In genomic region chr1:134073061-134073564, GRCm38 (mm10) we compare ENCODE assay signal across 11 mouse cellular contexts. TPM values are rescaled to one million over a fixed set of nuclear protein-coding genes. Genes with fewer than 3 reads are reported as not detected.
DNase-seq lines count a peak whose midpoint lies in the region; ATAC-seq and TF ChIP-seq lines count a peak whose summit lies in the region.
"Had no signal": no experiment of that assay in that cellular context is flagged by ENCODE, and none has a peak within 500 bp of the region (broad histone marks: within the 10 kb centered on the region; RNA-seq: fewer than 3 reads in every experiment).

No protein-coding gene starts in this region.

- H3K36me3 ChIP-seq in lung, embryonic 14.5 days (ENCODE audit: insufficient read depth): peaks cover 33% of the 10 kb centered on the region
- H3K36me3 ChIP-seq in erythroblast, embryonic 14.5 days (ENCODE audit: control insufficient read depth): peaks cover 74% of the 10 kb centered on the region
- no peaks in the 10 kb centered on the region; the same call in 1 of the 2 replicates for H3K36me3 ChIP-seq in midbrain, embryonic 14.5 days (ENCODE audit: control insufficient read depth, insufficient read depth, low read length)

- H3K4me1 ChIP-seq in lung, embryonic 14.5 days (ENCODE audit: insufficient read depth): peaks cover 40% of the 10 kb centered on the region
- peaks cover 1% of the 10 kb centered on the region; the same call in 1 of the 2 replicates for H3K4me1 ChIP-seq in bone marrow, adult 2 months (ENCODE audit: control insufficient read depth, insufficient read depth, low read length)
- H3K4me1 ChIP-seq in erythroblast, embryonic 14.5 days (ENCODE audit: control insufficient read depth): peaks cover 82% of the 10 kb centered on the region
- H3K4me1 ChIP-seq in midbrain, embryonic 14.5 days (ENCODE audit: control insufficient read depth, insufficient read depth, low read length): peaks cover 44% of the 10 kb centered on the region

- no peak for TF ChIP-seq CTCF in lung, embryonic 14.5 days (IDR thresholded peaks at IDR 0.05; ENCODE audit: low read depth)
- TF ChIP-seq CTCF in bone marrow, adult 2 months (IDR thresholded peaks at IDR 0.05; ENCODE audit: control insufficient read depth, insufficient read depth, low read length): no peak
- no peak for TF ChIP-seq CTCF in left cerebral cortex, adult 2 months (IDR thresholded peaks at IDR 0.05)

- H3K27me3 ChIP-seq in lung, embryonic 14.5 days (ENCODE audit: insufficient read depth, low read length): no peaks in the 10 kb centered on the region
- H3K27me3 ChIP-seq in erythroblast, embryonic 14.5 days (ENCODE audit: control insufficient read depth): peaks cover 17% of the 10 kb centered on the region
- H3K27me3 ChIP-seq in midbrain, embryonic 14.5 days (ENCODE audit: control insufficient read depth, insufficient read depth, low read length): no peaks in the 10 kb centered on the region
- H3K27me3 ChIP-seq: limb, embryonic 13.5 days had no signal

- intact Hi-C loops in left cerebral cortex, adult 2 months (cut with DNase I): no loop called here

- peak; percentile 44; the same call in 1 of the 2 replicates for TF ChIP-seq POLR2A in bone marrow, adult 2 months (IDR thresholded peaks at IDR 0.05; ENCODE audit: borderline replicate concordance, control insufficient read depth, low read depth, low read length)

- no peaks in the 10 kb centered on the region for H3K9me3 ChIP-seq in lung, embryonic 14.5 days (ENCODE audit: low read depth, low read length)
- no peaks in the 10 kb centered on the region for H3K9me3 ChIP-seq in erythroblast, embryonic 14.5 days (ENCODE audit: control insufficient read depth, low read length)
- no peaks in the 10 kb centered on the region for H3K9me3 ChIP-seq in midbrain, embryonic 14.5 days (ENCODE audit: control insufficient read depth, low read length)
- H3K9me3 ChIP-seq: limb, embryonic 13.5 days had no signal

- no peak overlapping the region for H3K4me2 ChIP-seq in lung, embryonic 14.5 days
- H3K4me2 ChIP-seq in midbrain, embryonic 14.5 days (ENCODE audit: low read length): no peak overlapping the region
- H3K4me2 ChIP-seq: limb, embryonic 13.5 days had no signal

- H3K4me3 ChIP-seq in lung, embryonic 14.5 days (ENCODE audit: low read depth, low read length): no peak overlapping the region
- H3K4me3 ChIP-seq in bone marrow, adult 2 months (replicated peaks; ENCODE audit: control insufficient read depth, low read depth, low read length): peak overlapping the region; percentile 33
- H3K4me3 ChIP-seq in erythroblast, embryonic 14.5 days (replicated peaks): peak overlapping the region; percentile 67
- no peak overlapping the region for H3K4me3 ChIP-seq in midbrain, embryonic 14.5 days (replicated peaks; ENCODE audit: low read depth, low read length)
- no peak overlapping the region for H3K4me3 ChIP-seq in left cerebral cortex, adult 2 months
- H3K4me3 ChIP-seq: limb, embryonic 13.5 days had no signal

- 79% methylated on average over 6 of the region's 6 CpGs for WGBS in lung, embryonic 14.5 days
- WGBS in bone marrow, adult 2 months: 16% methylated on average over 6 of the region's 6 CpGs
- WGBS in midbrain, embryonic 14.5 days: 64% methylated on average over 6 of the region's 6 CpGs

- no peak for DNase-seq in lung, embryonic 14.5 days
- DNase-seq in lung, adult 18-20 months: no peak
- DNase-seq in midbrain, embryonic 14.5 days: no peak
- DNase-seq in embryo, embryonic 10.5 days (ENCODE audit: low spot score): no peak
- no peak for DNase-seq in cerebellum, adult 9-11 months
- DNase-seq in left cerebral cortex, adult 2 months (ENCODE audit: extremely low spot score in 1 of 2, low spot score in 2 of 2): no peak
- DNase-seq: cerebellum, adult 18-20 months; kidney, adult 8-10 months had no signal

- no peak; the same call in 1 of the 2 replicates for ATAC-seq in lung, embryonic 14.5 days (ENCODE audit: insufficient read depth)
- no peak for ATAC-seq in midbrain, embryonic 14.5 days (ENCODE audit: low FRiP score, low TSS enrichment)

- H3K9ac ChIP-seq in lung, embryonic 14.5 days: no peak overlapping the region
- no peak overlapping the region for H3K9ac ChIP-seq in midbrain, embryonic 14.5 days (replicated peaks; ENCODE audit: low read length)
- H3K9ac ChIP-seq: limb, embryonic 13.5 days had no signal

- peak overlapping the region; percentile 15; the same call in 1 of the 2 replicates for H3K27ac ChIP-seq in lung, embryonic 14.5 days (ENCODE audit: low read depth)
- H3K27ac ChIP-seq in bone marrow, adult 2 months (ENCODE audit: control insufficient read depth, insufficient read depth, low read depth, low read length, poor library complexity): peak overlapping the region; percentile 92
- peak overlapping the region; percentile 26; the same call in 1 of the 2 replicates for H3K27ac ChIP-seq in midbrain, embryonic 14.5 days (replicated peaks; ENCODE audit: low read depth, low read length)
- no peak overlapping the region for H3K27ac ChIP-seq in left cerebral cortex, adult 2 months
- H3K27ac ChIP-seq: limb, embryonic 13.5 days had no signal

RNA-seq across cellular contexts. Expression of gene Btg2, which starts 5.8 kb away (rescaled TPM):
- 77.2 and 81.0 TPM in 2 replicates for polyA plus RNA-seq in lung, embryonic 14.5 days (2014; fragmentation: Nextera tagmentation; extraction: Ambion mirVana)
- 79.9 and 89.5 TPM in 2 replicates for polyA plus RNA-seq in bone marrow, adult 2 months (2011; ENCODE audit: insufficient read depth, insufficient read length, low replicate concordance, missing spikeins)
- 13.2 and 14.8 TPM in 2 replicates for polyA plus RNA-seq in erythroblast, embryonic 14.5 days (2012)
- polyA plus RNA-seq in midbrain, embryonic 14.5 days (2014; fragmentation: Nextera tagmentation; extraction: Ambion mirVana): 34.2 and 61.1 TPM in 2 replicates
- total RNA-seq in left cerebral cortex, adult 2 months (2021): 10 to 100 TPM; 26.2 to 28.3 TPM

RNA-seq across cellular contexts. Expression of gene Fmod, which starts 36.1 kb away (rescaled TPM):
- polyA plus RNA-seq in lung, embryonic 14.5 days (2014; fragmentation: Nextera tagmentation; extraction: Ambion mirVana): 173 and 174 TPM in 2 replicates
- 0.31 TPM in 1 of 2 replicates, not detected in the other for polyA plus RNA-seq in bone marrow, adult 2 months (2011; ENCODE audit: insufficient read depth, insufficient read length, low replicate concordance, missing spikeins)
- polyA plus RNA-seq in erythroblast, embryonic 14.5 days (2012): not detected in 2 replicates
- 0.31 and 6.4 TPM in 2 replicates for polyA plus RNA-seq in midbrain, embryonic 14.5 days (2014; fragmentation: Nextera tagmentation; extraction: Ambion mirVana)
- 10 to 100 TPM; 15.8 to 23.8 TPM for total RNA-seq in left cerebral cortex, adult 2 months (2021)

RNA-seq across cellular contexts. Expression of gene Chit1, which starts 37.9 kb away (rescaled TPM):
- polyA plus RNA-seq in lung, embryonic 14.5 days (2014; fragmentation: Nextera tagmentation; extraction: Ambion mirVana): not detected in 2 replicates
- not detected in 2 replicates for polyA plus RNA-seq in bone marrow, adult 2 months (2011; ENCODE audit: insufficient read depth, insufficient read length, low replicate concordance, missing spikeins)
- polyA plus RNA-seq in erythroblast, embryonic 14.5 days (2012): not detected in 2 replicates
- polyA plus RNA-seq in midbrain, embryonic 14.5 days (2014; fragmentation: Nextera tagmentation; extraction: Ambion mirVana): 0.26 TPM in 1 of 2 replicates, not detected in the other
- total RNA-seq in left cerebral cortex, adult 2 months (2021): not detected

Comparison
In these comparisons a context has a peak if more than half of its experiments do, and no peak if none do; other contexts are left out.
1. H3K4me3 ChIP-seq: peak in bone marrow, adult 2 months (single experiment) and erythroblast, embryonic 14.5 days (single experiment); none in lung, embryonic 14.5 days (single experiment), midbrain, embryonic 14.5 days (single experiment) and left cerebral cortex, adult 2 months (single experiment).
2. RNA of gene Fmod, which starts 36.1 kb away (polyA plus RNA-seq): 173 to 174 TPM in lung, embryonic 14.5 days; 0.31 to 6.4 TPM in midbrain, embryonic 14.5 days, 0.31 TPM in bone marrow, adult 2 months and not detected in erythroblast, embryonic 14.5 days; every median in the first group is over 10 times any median in the second.